Mouse (Mus musculus) ES-E14 (cell line): ENCODE measurements around the gene Krt33b. TPM values are rescaled to one million over a fixed set of nuclear protein-coding genes. Genes with fewer than 3 reads are reported as not detected.
A peak's percentile ranks its signal among the peaks of the same experiment; 100 is the strongest.

Experiments
- DNase-seq: peaks from one replicate; pipeline ENCODE4 v3.0.0-alpha.2; 2013; ENCODE audit warnings: low read depth, low spot score
- H3K27ac ChIP-seq: 2 replicates; pipeline ENCODE4 v1.5.1; 2012; ENCODE audit warnings: low read depth, mild to moderate bottlenecking, low read length, moderate library complexity, mixed read lengths; ENCODE audit not compliant: poor library complexity, insufficient read depth, severe bottlenecking
- H3K36me3 ChIP-seq: 2 replicates; pipeline ENCODE4 v1.6.1; 2012; ENCODE audit warnings: mild to moderate bottlenecking, low read length, moderate library complexity, mixed read lengths; ENCODE audit not compliant: control insufficient read depth, poor library complexity, insufficient read depth, severe bottlenecking
- H3K4me1 ChIP-seq, 2 experiments: fragments of 150-350 bp in 1 of 2; sonication (generic) in 1 of 2; 2 replicates each; pipeline ENCODE4 v1.6.1; 2012; ENCODE audit warnings: low read length in 2 of 2, mild to moderate bottlenecking in 1 of 2, mixed read lengths in 1 of 2; ENCODE audit not compliant: control insufficient read depth in 2 of 2, insufficient read depth in 2 of 2, poor library complexity in 1 of 2
- H3K4me3 ChIP-seq, 2 experiments: fragments of 150-350 bp in 1 of 2; sonication (generic) in 1 of 2; 2 replicates each; pipeline ENCODE4 v1.5.1; 2012; ENCODE audit warnings: low read length in 2 of 2, low read depth in 1 of 2, mild to moderate bottlenecking in 1 of 2, mixed read lengths in 1 of 2; ENCODE audit not compliant: insufficient read depth in 1 of 2, poor library complexity in 1 of 2, severe bottlenecking in 1 of 2
- H3K9ac ChIP-seq: 2 replicates; pipeline ENCODE4 v1.6.1; 2012; ENCODE audit warnings: low read depth, mild to moderate bottlenecking, low read length, mixed read lengths; ENCODE audit not compliant: poor library complexity, insufficient read depth, severe bottlenecking
- H3K9me3 ChIP-seq: fragments of 150-350 bp; sonication (generic); 2 replicates; pipeline ENCODE4 v1.6.1; 2012; ENCODE audit warnings: low read depth, mild to moderate bottlenecking, low read length; ENCODE audit not compliant: control insufficient read depth, insufficient read depth
- CHD2 ChIP-seq: IDR thresholded peaks from 2 replicates; pipeline ENCODE4 v1.6.1; 2014; ENCODE audit warnings: mild to moderate bottlenecking, low read depth, low read length, inconsistent platforms
- HCFC1 ChIP-seq: IDR thresholded peaks from 2 replicates; pipeline ENCODE4 v1.6.1; 2012; ENCODE audit warnings: low read length, inconsistent platforms, borderline replicate concordance; ENCODE audit not compliant: insufficient read depth
- MAFK ChIP-seq: IDR thresholded peaks from 2 replicates; pipeline ENCODE4 v1.6.1; 2014; ENCODE audit warnings: mild to moderate bottlenecking, low read depth, low read length, inconsistent platforms; ENCODE audit not compliant: insufficient read depth
- ZC3H11A ChIP-seq: IDR thresholded peaks from 2 replicates; pipeline ENCODE4 v1.6.1; 2012; ENCODE audit warnings: low read depth, mild to moderate bottlenecking, inconsistent platforms, low read length, borderline replicate concordance
- ZNF384 ChIP-seq: IDR thresholded peaks from 2 replicates; pipeline ENCODE4 v1.6.1; 2012; ENCODE audit warnings: low read depth, low read length, inconsistent platforms
- in situ Hi-C, 2 experiments: fragments of 600-800 bp; cut with MboI; formaldehyde crosslinking; loops; one replicate each; pipeline ENCODE4 v1.15.1; 2025; ENCODE audit warnings: low sequenced_read_pairs in 2 of 2, inconsistent platforms in 1 of 2; ENCODE audit not compliant: unreplicated experiment in 2 of 2
- total RNA-seq: library from RNA; depleted of rRNA; stranded (reverse); fragments of 300-350 nt; gene quantifications from 2 replicates; pipeline ENCODE4 v1.2.3, GENCODE M21; 2012

Gene Krt33b
- total RNA-seq, 1 experiment: not detected

- no peak for TF ChIP-seq HCFC1
- no peak for TF ChIP-seq MAFK
- TF ChIP-seq ZC3H11A: no peak
- TF ChIP-seq CHD2: no peak
- no peak for TF ChIP-seq ZNF384
- H3K9me3 ChIP-seq: no peaks in the 10 kb centered on the region
- H3K4me1 ChIP-seq: no peaks in the 10 kb centered on the region
- no peak overlapping the region for H3K27ac ChIP-seq
- H3K9ac ChIP-seq: no peak overlapping the region
- in situ Hi-C loops: no loop called here
- no peak overlapping the region for H3K4me3 ChIP-seq
- H3K36me3 ChIP-seq: no peaks in the 10 kb centered on the region
- no peak for DNase-seq
These were observed 30.6 kb downstream of the Krt33b start for GRCm38 (mm10) chr11:99999091-99999490.

- no peaks in the 10 kb centered on the region for H3K36me3 ChIP-seq
- in situ Hi-C loops: no loop called here
- H3K4me3 ChIP-seq: no peak overlapping the region
- no peak for TF ChIP-seq HCFC1
- no peak for TF ChIP-seq ZC3H11A
- no peak for TF ChIP-seq MAFK
- TF ChIP-seq CHD2: no peak
- TF ChIP-seq ZNF384: no peak
- no peak overlapping the region for H3K9ac ChIP-seq
- no peaks in the 10 kb centered on the region for H3K4me1 ChIP-seq
- no peak overlapping the region for H3K27ac ChIP-seq
- H3K9me3 ChIP-seq: no peaks in the 10 kb centered on the region
- no peak for DNase-seq
These were observed 35.3 kb downstream of the Krt33b start for GRCm38 (mm10) chr11:99994384-99994661.

GRCm38 (mm10) chr11:99993620-99994383, 35.9 kb downstream of the Krt33b start, which contains the start of gene Krtap17-1:
Gene Krtap17-1, minus strand, starts transcription at chr11:99993994.
- H3K4me3 ChIP-seq: peak within 1 kb of the TSS; percentile 32 to 62; a peak in 3 of 4 replicates
- no peaks in the 10 kb centered on the region for H3K9me3 ChIP-seq

GRCm38 (mm10) chr11:99990571-99990970, 39.1 kb downstream of the Krt33b start:
- no peak overlapping the region for H3K9ac ChIP-seq
- no peaks in the 10 kb centered on the region for H3K4me1 ChIP-seq
- H3K27ac ChIP-seq: no peak overlapping the region
- no peaks in the 10 kb centered on the region for H3K36me3 ChIP-seq
- TF ChIP-seq MAFK: no peak
- no peak for TF ChIP-seq ZNF384
- no peak for TF ChIP-seq ZC3H11A
- TF ChIP-seq CHD2: no peak
- no peak for TF ChIP-seq HCFC1
- H3K4me3 ChIP-seq: no peak overlapping the region
- in situ Hi-C loops: no loop called here
- no peak for DNase-seq
- no peaks in the 10 kb centered on the region for H3K9me3 ChIP-seq

More at GRCm38 (mm10) chr11:99993620-99994383, 35.9 kb downstream of the Krt33b start, which contains the start of gene Krtap17-1:
- no peaks in the 10 kb centered on the region for H3K36me3 ChIP-seq
- TF ChIP-seq HCFC1 (no peak), ZC3H11A (no peak)
- in situ Hi-C loops: no loop called here
- peak within 1 kb of the TSS; percentile 44; the same call in 1 of the 2 replicates for H3K9ac ChIP-seq
- no peak for DNase-seq
- no peaks in the 10 kb centered on the region for H3K4me1 ChIP-seq
- H3K27ac ChIP-seq: no peak within 1 kb of the TSS

- in situ Hi-C loops: no loop called here
- no peak for DNase-seq
- TF ChIP-seq MAFK (no peak), CHD2 (no peak)
These were observed 39.7 kb downstream of the Krt33b start for GRCm38 (mm10) chr11:99989881-99990405.

More at GRCm38 (mm10) chr11:99989881-99990405, 39.7 kb downstream of the Krt33b start:
- Histone ChIP-seq H3K27ac (no peak overlapping the region), H3K36me3 (no peaks in the 10 kb centered on the region), H3K4me1 (no peaks in the 10 kb centered on the region), H3K4me3 (no peak overlapping the region), H3K9ac (no peak overlapping the region), H3K9me3 (no peaks in the 10 kb centered on the region)
